Mouse (Mus musculus): ENCODE results near the gene Ovgp1.
"Not testable (repeated sequence)": the region's sequence is repeated elsewhere in the genome, so short reads cannot be mapped to it uniquely, and the experiment has no call there.

Ovgp1 gene

DNA sequence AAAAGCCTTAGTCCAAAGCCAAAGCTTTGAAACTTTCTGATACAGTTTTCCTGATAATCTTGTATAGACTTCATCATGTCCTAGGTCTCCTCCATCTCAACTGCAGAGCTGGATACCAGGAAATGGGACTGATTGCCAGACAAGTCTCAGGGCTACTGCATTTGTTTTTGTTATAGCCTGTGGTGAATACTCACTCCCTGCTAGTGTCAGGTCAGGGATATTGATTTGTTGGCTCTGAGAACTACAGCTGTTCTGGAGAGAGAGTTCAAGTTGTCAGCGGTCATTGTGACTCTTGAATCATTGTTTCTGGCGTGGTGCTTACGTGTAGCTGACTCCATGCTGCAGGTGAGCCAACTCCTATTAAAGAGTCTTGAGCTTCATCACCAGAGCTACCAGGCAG is at the start of gene Ovgp1:
Gene Ovgp1 (plus strand): TSS at position 301 of the 400 bp plus-strand sequence.
- no peak for DNase-seq

DNA sequence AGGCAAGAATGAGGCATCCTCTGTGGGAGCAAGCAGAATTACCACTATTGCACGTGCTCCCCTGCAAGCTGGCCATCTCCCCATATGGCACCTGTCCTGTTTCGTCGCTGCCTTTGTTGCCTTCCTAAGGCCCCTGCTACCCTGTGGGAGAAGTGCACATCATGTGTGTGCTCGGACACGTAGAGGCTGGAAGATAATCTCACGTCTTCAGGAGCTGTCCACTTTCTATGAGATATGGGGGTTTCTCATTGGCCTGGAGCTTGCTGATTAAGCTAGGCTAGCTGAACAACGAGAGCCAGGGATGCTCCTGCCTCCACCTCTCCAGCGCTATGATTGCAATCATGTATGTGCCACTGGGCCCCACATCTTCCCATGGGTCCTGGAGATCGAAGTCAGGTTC is 48.9 kb upstream of the Ovgp1 start:
- no peak for DNase-seq

DNA sequence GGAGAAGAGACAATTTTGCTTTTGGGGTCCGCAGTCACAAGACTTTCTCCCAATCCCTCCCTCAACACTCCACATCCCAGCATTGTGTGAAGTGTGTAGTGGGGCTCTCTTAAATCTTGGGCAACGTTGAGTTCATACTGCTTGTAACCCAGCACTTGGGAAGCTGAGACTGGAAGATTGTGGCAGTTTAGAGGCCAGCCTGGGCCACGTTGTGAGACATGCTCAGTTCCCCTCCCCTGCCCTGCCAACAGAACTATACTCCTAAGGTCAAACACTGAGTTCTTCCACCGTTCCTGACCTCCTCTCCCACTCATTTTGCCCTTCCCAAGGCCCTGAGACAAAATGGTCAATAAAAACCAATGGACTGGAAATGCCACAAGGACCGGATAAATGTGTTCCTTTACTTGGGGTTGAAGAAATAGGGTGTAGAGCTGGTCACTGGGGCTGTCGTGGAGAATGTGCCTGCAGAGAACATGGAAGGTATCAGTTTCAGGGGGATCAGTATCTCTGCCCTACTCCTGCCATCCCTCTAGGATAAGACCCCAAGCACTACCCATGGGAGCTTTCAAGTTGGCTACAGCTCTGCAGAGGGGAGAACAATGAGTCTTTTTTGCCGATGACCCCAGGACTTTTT is 45.8 kb upstream of the Ovgp1 start:
- DNase-seq, result no peak

DNA sequence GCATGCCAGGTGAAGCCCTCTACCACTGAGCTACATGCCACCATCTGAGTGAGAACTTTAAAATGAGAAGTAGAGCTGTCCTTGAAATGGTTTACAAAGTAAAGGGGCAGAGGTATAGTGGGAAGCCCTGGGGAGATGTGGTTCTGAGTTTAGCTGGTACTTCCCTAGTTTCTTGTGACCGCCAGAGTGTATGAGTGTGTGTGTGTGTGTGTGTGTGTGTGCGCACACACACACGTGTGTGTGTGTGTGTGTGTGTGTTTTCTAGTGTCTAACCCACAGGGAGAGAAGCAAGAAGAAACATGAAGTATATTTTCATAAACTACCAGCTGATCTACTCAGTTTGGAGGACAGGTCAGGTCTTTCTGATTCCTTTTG is 45.3 kb upstream of the Ovgp1 start:
- DNase-seq, result no peak

DNA sequence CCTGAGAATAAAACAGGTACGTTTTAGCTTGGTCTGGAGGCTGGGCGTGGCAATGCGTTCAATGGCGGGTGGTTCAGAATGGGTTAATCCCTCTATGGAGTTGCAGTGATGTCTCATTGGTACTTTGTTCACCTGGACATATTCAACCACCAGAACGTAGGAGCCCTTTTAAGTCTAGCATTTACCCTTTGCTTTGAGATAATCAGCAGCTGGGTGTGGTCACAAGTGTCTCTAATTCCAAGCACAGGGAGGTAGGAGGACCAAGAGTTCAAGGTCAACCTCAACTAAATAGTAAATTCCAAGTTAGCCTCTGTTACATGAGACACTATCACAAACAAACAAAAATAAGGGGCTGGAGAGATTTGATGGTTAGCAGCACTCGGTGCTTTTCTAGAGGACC is 44.7 kb upstream of the Ovgp1 start:
- no peak for DNase-seq

DNA sequence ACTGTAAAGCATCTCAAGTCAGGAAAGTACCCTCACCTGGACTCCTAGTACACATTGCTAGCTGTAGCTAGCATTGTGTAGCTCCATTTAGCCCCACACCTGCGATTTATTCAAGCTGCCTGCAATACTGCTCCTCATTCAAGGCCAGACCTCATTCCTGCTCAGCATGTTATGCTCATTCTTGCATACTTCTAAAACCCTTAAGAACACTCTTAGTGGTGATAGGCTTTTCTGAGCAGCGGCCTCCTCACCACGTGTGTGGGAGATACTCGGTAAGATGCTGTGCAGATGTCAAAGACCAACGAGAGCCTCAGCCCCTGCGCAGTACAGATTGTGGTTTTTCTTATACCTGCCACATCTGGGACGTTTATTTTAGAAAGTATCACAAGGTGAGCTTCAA is 43.7 kb upstream of the Ovgp1 start:
- no peak for DNase-seq

DNA sequence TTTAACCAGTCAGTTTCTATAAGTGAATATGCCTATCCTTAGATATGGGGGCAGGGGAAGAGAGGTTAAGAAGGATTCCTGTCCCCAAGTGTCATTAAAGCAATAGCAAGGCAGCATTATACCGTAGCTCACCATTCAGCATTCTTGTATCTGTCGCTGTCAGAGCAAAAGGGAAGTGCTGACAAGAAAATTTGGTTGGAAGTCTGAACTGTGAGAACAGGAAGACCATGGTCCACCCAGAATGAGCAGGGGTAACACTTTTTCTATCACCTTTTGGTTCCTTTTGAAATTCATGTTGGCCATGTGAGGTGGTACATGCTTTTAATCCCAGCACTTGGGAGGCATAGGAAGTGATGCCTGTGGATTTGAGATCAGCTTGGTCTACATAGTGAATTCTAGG is 42.4 kb upstream of the Ovgp1 start:
- DNase-seq, result no peak

DNA sequence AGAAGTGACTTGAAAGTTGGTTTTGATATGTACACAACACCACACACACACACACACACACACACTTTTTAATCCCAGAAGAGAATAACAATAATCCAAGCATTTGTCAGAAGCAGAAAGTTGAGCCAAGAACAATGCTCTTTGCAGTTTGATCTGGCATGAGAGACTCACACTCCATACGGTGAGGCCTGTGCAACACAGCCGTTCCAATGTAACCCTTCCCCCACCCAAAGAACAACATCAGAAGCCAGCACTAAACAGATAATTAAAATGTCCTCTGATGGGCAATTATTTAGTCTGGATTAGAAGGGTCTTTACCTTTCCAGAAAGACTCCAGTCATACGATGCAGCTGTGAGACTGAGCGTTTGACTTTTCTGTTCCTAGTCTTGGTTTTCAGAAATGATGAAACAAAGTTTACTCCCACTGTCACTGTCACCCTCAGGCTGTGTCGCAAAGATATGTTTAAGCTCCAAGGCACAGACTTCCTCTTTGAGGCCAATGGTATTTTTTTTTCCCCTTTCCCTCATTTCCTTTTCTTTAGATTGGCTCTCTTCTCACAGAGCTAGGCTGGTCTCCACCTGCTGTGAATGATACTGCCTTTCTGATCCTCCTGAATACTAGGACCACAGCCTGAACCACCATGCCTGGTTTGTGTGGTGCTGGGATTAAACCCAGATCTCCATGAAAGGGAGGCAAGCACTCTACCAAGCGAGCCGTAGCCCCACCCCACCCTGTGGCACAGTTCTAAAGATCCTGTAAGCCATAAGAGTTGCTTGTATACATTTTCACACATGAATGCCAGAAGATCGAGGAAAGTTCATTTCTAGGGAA is 41.1 kb upstream of the Ovgp1 start, which contains the start of gene I830077J02Rik:
Gene I830077J02Rik (minus strand): TSS at position 425 of the 832 bp plus-strand sequence.
- DNase-seq, result no peak

DNA sequence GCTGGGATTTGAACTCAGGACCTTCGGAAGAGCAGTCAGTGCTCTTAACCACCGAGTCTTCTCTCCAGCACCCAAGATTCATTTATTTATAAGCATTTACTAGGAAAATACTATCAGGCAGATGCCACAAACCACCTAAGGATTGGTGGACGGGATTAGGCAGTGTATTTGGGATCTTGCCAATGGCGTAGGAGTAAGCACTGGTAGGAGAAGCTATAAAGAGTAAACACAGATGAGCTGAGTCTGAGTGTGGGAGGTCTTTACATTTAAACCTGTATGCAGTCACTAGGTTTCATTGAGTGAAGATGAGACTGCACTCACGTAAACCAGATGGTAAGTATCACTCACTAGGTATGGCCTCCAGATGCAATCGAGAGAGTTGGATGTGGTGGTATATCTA is 39.6 kb upstream of the Ovgp1 start:
- DNase-seq, result no peak

DNA sequence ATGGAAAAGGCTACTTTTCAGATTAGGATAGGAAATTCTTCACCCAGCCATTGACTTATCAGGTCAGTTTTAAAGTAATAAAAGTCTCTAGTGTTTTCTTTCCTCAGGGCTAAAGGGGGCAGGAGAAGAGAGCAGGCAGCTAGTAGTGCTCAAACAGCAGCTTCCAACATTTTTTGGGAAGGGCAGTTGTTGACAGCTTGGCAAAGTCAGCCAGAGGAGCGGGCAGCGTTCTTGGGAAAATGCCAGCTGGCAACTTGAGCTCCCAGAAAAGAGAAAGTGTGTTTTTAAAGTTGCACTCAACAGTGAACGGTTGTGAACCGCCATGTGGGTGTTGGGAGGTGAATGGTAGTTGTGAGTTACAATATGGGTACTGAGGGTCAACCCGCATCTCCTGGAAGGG is 38.5 kb upstream of the Ovgp1 start:
- peak; percentile 35 for DNase-seq

DNA sequence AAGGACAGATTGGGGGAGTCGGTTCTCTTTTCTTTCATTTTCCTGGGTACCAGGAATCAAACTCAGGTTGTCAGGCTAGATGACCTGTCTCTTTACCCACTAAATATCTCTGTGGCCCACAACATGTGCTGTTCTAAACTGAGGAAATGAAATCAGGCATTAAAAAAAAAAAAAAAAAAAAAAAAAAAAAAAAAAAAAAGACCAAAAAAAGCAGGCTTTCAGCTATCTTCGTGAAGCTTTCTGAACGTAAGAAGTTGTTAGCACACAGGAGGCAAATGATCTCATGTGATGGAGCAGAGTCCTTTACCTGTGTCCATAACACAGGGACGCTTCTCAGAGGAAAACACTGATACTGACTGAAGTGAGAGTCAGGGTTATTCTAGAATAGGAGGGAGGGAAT is 37.4 kb upstream of the Ovgp1 start:
- DNase-seq, result no peak

DNA sequence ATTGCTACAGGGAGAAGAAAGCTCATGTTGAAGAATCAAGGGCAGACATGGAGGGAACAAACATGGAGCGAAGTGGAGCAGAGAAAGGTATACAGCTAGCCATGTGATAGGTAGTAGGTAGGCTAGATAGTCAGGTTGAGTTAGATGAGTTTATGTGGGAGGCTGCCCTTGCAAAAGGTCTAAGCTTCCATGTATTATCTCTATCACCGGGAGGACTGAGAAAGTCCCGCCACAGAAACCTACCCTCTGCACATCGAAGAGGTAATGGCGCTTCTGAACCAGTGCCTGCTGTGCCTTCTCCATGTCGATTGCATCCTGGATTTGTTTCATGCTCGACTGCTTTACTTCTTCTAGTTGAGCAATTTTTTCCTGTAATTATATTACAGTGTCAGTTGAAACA is 22.2 kb upstream of the Ovgp1 start:
- DNase-seq, result no peak

DNA sequence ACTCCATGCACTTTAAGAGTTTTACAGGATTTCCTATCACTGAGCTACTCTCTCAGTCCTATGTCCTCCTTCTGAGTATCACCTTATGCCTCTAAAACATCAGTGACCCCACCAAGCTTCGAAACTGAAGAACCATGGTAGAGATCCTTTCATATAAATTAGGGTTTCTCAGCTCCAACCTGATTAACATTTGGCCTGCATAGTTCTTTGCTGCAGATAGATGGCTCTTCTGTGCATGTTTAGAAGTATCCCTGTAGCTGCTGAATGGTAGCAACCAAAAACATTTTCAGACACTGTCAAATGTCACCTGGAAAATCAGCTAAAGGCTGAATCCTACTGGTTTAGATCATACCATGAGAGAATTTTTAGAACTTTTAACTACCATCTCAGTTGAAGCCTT is 16.3 kb upstream of the Ovgp1 start:
- no peak for DNase-seq

DNA sequence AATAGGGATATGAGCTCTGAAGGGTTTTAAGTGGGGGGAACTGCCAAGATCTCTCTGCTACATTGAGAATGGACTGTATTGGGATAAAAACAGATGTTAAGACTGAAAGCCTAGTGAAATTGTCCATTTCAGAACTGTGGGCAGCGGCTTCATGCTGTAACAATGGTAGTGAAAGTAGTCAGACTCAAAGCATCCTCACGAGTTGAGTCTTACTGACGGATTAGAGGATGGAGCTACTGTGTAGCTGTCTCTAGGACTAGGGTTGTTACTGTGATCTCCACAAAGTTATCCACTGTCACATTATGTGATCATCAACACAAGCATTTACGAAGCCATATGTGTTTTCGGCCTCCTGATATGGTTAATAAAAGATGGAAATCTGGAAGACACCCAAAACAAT is 15.3 kb upstream of the Ovgp1 start:
- no peak for DNase-seq

DNA sequence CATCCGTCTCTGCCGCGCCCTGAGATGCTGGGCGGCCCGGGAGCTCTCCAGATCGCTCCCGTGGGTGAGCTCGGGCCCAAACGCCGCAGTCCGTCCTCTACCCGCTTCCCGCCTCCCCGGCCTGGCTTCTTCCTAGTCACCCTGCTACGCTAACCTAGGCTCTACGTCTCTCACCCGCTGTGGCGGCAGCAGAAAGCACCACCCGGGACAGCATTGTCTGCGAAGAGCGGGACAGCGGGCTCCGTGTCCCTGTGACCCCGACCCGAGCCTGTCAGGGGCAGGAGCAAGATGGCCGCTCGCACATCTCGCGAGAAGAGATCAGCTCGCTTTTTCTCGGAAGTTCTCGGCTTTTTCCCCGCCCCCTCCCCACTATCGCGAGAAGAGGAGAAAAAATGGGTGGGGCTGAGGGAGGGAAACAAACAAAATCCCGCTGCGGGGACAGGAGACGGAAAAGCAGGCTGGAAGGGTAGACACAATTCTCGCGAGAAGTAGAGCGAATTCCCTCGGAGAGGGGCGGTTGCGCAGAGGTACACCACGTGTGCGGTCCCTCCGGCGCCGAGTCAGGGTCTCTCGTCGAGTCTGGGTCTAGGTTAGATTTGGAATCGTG is 14.4 kb upstream of the Ovgp1 start, which contains the start of gene Wdr77:
Gene Wdr77 (plus strand): TSS at position 396 of the 607 bp plus-strand sequence.
- peak; percentile 95 for DNase-seq

DNA sequence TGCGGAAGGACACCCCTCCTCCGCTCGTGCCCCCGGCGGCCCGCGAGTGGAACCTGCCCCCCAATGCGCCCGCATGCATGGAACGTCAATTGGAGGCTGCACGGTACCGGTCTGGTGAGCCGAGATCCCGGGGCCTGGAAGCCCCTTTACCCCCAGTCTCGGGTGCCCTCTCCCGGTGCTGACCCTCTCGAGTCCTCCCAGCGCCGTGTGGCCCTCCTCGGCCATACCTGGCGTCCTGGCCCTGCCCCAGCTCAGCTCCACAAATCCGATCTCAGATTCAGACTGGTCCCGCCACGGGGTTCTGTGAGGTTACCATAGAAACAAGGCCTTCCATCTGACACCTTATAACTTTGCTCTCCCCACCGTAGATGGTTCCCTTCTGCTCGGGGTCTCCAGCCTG is 13.9 kb upstream of the Ovgp1 start:
- DNase-seq, result no peak

DNA sequence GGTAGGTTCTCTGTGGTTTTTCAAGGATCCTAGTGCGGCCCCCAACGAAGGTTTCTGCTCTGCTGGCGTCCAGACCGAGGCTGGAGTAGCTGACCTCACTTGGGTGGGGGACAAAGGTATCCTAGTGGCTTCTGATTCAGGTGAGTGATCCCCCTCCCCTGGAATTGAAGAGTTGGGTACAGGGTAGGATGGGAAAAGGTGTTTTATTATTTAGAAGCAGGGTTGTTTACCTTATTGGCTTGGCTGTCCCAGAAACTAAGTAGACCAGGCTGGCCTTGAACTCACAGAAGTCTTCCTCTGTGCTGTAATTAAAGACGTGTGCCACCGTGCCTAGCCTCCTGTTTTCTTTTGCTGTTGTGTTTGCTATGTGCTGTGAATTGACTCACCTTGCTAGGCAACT is 13.5 kb upstream of the Ovgp1 start, which contains the start of gene Atp5f1:
Gene Atp5f1 (minus strand): TSS at position 101 of the 400 bp plus-strand sequence.
- no peak for DNase-seq

DNA sequence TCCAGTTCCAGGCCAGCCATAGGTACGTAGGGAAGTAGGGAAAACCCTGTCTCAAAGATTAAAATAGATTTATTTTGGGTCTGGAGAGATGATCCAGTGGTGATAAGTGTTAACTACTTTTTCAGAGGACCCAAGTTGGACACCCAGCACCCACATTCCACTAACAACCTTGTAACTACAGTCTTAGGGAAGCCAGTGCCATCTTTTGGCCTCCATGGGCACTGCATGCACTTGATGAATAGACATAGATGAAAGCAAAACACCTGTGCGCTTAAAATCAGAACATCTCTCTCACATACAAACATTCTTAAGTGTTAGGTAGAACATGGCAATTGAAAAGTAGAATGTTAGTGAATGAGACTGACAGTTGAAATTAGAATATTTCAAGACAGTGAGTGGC is 12.8 kb upstream of the Ovgp1 start:
- DNase-seq, result no peak

DNA sequence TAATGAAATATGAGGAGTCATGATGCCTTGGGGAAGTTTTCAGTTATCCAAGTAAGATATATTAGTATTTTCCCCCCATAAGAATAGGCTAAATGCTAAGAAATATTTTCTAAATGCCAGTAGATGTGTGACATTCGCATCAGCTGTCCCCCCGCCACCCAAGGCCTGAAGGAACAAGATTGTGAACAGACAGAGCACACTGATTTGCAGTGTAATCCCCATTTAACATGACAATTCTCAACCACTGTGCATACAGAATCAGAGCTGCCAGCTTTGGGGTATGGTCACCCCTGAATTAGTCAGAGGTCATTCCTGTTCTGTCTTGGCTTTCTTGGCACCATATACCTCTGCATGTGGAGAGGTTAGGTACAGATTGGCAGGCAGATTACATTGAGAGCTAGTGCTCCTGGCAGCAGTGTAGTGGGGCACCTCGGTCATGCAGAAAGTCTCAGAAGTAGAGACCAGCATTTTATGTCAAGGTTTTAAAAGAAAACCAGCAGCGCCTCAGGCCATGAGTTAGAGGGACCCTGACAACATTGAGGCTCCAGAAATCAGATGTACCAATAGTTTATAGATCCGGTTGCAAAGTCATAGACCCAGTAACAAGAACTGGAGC is 1.6 kb upstream of the Ovgp1 start:
- DNase-seq, result no peak

DNA sequence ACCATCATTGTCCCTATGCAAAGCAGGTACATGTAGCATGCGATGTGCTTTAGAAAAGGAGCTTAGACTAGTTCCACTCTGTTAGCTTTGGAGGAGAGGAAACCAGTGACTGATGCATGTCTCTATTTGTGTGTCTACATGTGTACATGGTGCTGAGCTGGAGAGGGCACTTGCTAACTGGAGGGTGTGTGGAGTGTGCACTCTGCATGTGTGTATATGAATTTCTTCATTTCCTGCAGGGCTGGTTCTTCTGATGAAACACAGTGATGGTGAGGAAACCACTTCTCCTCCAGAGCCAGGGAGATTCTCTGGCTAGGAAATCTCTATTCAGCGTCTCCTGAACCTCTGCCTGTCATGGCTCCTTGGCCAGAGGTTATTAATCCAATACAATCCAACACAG is 663 bp downstream of the Ovgp1 start:
- DNase-seq, result no peak

DNA sequence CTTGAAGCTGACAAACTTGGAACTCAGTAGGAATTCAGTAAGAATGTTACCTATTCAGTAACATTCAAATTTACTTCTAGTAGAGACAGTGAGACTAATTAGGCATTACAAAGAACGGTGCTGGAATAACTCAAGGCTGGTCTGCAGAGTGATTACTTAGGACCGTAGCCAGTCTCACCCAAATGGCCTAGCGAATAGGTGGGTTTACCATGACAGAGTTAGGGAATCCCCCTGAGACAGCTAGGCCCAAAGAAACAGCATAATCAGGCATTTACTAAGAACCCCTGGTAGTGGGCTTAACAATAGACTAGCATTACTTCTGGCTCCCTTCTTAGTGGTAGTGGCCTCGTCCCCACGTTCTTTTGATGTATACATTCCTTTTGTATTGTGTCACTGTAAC is 16.1 kb downstream of the Ovgp1 start:
- DNase-seq, result not testable (repeated sequence)

DNA sequence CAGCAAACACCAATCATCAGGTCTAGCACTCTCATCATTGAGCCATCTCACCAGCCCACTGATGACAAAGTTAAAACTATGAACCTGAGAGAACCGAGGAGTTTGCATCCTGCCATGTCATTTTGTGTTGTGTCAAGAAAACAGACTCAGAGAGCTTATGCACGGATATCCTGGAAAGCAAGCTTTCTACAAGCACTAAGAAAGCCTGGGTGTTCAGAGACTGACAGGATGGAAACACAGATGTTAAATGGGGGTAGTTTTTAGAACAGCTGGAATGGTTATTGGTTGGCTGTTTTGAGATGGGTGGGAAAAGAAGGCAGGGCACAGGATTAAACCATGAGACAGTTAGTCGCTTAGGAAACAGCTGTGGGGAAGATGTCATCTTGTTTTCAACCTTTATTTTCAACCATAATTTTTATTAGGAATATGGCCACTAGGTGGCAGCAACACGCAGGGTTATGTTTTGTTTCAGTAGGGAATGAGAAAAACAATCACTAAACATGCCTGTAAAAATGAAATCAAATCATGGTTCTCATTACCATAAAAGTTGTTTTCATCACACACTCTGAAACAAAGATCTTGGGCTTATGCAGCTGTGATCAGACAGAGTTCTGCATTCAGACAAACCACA is 18.3 kb downstream of the Ovgp1 start:
- DNase-seq, result peak; percentile 66

DNA sequence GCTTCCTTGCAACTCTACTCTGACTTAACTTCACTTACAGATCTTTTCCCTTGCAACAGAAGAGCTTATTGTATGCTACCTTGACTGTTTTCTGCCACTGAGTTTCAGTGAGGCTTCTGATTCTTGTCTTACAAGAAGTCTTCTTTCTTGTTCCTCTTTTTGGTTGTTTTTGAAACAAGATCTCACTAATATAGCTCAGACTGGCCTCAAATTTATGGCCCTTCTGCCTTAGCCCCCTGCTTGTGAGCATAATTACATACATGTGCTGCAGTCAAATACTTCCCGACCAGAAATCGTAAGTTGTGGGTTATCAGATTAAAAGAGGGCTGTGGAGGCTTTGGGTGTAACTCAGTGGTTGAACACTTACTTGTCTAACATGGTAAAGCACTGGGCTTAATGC is 21.2 kb downstream of the Ovgp1 start:
- no peak for DNase-seq

Data from right cerebral cortex, postnatal 4 days (tissue).